Mouse (Mus musculus): ENCODE measurements around the gene Tnfaip8l2. TPM values are rescaled to one million over a fixed set of nuclear protein-coding genes. Genes with fewer than 3 reads are reported as not detected.
"Not testable (repeated sequence)": the region's sequence is repeated elsewhere in the genome, so short reads cannot be mapped to it uniquely, and the experiment has no call there.

Tnfaip8l2 gene
- polyA plus RNA-seq, 1 experiment from 2014 or later = 2.7 TPM

DNA sequence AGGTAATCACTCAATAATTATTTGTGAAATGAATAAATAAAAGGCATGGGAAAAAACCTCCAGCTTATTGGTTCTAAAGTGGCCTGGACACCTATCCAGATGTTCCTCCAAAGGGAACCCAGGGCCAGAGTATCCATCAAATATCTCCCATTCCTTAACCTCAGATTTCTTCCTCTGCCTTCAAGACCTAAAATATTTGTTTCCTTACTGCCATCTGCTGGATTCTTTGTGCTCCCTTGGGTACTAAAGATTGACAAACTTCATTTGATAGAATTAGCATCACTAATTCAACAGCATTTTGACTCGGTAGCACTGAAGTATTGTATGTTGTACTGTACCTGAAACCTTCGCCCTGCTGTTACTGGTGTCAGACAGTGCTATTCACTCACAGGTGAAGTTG lies 34.3 kb downstream of the Tnfaip8l2 start:
- Histone ChIP-seq H3K4me2 (replicated peaks) (no peak overlapping the region), H3K27me3 (ENCODE audit: control insufficient read depth, insufficient read depth, low read length) (no peaks in the 10 kb centered on the region), H3K9me3 (ENCODE audit: control insufficient read depth, low read length) (no peaks in the 10 kb centered on the region), H3K9ac (no peak overlapping the region), H3K36me3 (replicated peaks; ENCODE audit: control insufficient read depth, insufficient read depth) (0 out of 2 replicates have a peak, but pooled peaks cover 3% of the 10 kb centered on the region), H3K4me1 (replicated peaks; ENCODE audit: control insufficient read depth, insufficient read depth, low read length) (peaks cover 21% of the 10 kb centered on the region), H3K4me3 (replicated peaks; ENCODE audit: low read length) (no peak overlapping the region), H3K27ac (no peak overlapping the region)
- DNase-seq (ENCODE audit: low spot score) = no peak
- 68% methylated on average over 2 of the region's 2 CpGs for WGBS
- no peak for ATAC-seq (ENCODE audit: low FRiP score)

DNA sequence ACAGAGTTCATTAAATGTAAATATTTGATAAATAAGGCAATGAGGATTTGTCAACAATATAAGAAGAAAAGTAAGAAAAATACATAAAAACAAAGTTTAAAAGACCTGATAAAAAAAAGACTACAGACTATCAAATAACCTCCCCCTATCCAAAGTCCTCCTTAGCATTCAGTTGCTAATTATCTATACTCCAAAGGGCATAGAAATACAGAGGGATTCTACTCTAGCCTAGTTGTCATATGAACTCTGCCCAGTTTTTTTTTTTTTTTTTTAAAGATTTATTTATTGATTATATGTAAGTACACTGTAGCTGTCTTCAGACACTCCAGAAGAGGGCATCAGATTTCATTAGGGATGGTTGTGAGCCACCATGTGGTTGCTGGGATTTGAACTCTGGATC lies 34.9 kb downstream of the Tnfaip8l2 start:
- Histone ChIP-seq H3K4me3 (replicated peaks; ENCODE audit: low read length) (peak overlapping the region; percentile 83), H3K4me2 (replicated peaks) (peak overlapping the region; percentile 73), H3K4me1 (replicated peaks; ENCODE audit: control insufficient read depth, insufficient read depth, low read length) (peaks cover 16% of the 10 kb centered on the region), H3K9ac (0 out of 2 replicates have a peak overlapping the region, but pooled peaks have one; percentile 34)
- H3K9me3 ChIP-seq (ENCODE audit: control insufficient read depth, low read length); H3K27ac ChIP-seq; DNase-seq (ENCODE audit: low spot score); ATAC-seq (ENCODE audit: low FRiP score); H3K36me3 ChIP-seq (replicated peaks; ENCODE audit: control insufficient read depth, insufficient read depth); H3K27me3 ChIP-seq (ENCODE audit: control insufficient read depth, insufficient read depth, low read length): not testable (repeated sequence)

DNA sequence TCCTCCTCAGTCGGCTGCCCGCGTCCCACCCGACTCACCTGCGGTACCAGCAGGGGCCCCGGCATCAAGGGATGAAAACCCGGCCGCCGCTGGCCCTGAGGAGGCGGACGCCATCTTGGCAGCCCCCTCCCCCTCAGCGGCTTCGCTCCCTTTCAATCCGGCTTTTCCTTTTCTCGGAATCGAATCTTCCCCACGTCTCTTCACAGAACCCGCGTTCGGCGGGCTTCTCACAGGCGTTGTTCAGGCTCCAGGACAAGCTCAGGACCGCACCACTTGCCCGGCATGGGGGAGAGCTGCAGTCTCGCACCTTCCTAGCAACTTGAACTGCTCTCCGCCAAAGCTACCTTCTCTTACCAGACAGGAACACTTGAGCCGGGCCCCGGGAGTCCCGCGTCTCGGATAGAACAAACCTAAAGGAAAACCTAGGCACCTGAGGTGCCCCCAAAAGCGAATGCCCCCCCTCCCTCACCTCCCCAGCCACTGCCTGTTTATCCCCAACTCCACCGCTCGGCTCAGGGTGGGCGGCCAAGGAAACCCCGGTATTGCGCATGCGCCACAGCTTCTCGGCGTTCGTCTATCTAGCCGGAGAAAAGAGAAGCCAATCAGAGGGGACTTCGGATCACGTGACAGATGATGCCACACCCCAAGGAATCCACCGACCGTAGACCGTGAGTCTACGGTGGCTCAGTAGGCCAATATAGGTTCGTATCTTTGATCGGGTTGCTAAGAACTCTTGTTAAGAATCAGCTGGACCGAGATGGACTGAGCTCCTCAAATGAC lies 35.6 kb downstream of the Tnfaip8l2 start, which contains the start of gene Pip5k1a:
Gene Pip5k1a, minus strand, starts transcription at position 593 of the 780 bp plus-strand sequence.
- peak; percentile 92 for ATAC-seq (ENCODE audit: low FRiP score)
- Histone ChIP-seq H3K9ac (peak within 1 kb of the TSS; percentile 90), H3K27ac (peak within 1 kb of the TSS; percentile 84), H3K4me2 (replicated peaks) (peak within 1 kb of the TSS; percentile 73), H3K4me3 (replicated peaks; ENCODE audit: low read length) (peak within 1 kb of the TSS; percentile 83), H3K27me3 (ENCODE audit: control insufficient read depth, insufficient read depth, low read length) (no peaks in the 10 kb centered on the region), H3K4me1 (replicated peaks; ENCODE audit: control insufficient read depth, insufficient read depth, low read length) (peaks cover 12% of the 10 kb centered on the region), H3K9me3 (ENCODE audit: control insufficient read depth, low read length) (no peaks in the 10 kb centered on the region), H3K36me3 (replicated peaks; ENCODE audit: control insufficient read depth, insufficient read depth) (peaks cover 3% of the 10 kb centered on the region; the same call in 1 of the 2 replicates)
- DNase-seq (ENCODE audit: low spot score) = peak; percentile 99
- WGBS = under 1% methylated on average over 51 of the region's 51 CpGs

DNA sequence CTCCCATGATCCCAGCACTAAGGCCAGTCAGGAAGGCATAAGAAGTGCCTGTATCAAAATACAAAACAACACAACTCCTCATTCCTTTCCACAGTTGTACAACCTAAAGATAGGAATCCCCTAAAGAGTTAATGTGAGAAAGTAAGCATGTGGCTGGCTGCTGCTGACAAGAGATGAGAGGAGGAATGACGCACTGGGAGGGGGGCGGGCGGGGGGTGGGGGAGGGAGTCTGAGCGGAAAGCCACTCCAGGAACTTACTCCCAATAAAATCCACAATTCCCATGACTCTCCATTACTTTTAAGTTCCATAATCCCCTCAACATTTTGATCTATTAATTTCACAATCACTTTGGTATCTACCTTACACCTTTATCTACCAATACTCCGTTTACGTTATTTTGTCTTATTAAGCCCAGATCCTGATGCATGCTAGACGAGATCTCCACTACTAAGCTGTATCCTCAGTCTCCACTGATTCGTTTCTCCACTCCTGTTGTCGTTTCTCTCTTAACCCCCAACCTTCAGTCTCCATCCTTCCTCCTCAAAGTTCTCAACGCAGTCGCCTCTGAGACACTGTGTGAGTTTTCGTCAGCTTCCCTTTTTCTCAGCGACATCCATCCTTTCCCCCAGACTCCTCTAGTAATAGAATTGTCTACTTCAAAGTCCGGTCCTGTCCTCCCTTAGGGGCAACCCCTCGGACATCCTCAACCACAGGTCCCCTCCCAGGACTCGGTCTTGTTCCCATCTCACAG lies 36.4 kb downstream of the Tnfaip8l2 start:
- under 1% methylated on average over 16 of the region's 16 CpGs for WGBS
- Histone ChIP-seq H3K36me3 (replicated peaks; ENCODE audit: control insufficient read depth, insufficient read depth) (peaks cover 3% of the 10 kb centered on the region; the same call in 1 of the 2 replicates), H3K4me2 (replicated peaks) (peak overlapping the region; percentile 73), H3K9me3 (ENCODE audit: control insufficient read depth, low read length) (no peaks in the 10 kb centered on the region), H3K27ac (peak overlapping the region; percentile 84), H3K27me3 (ENCODE audit: control insufficient read depth, insufficient read depth, low read length) (no peaks in the 10 kb centered on the region), H3K4me3 (replicated peaks; ENCODE audit: low read length) (peak overlapping the region; percentile 83), H3K4me1 (replicated peaks; ENCODE audit: control insufficient read depth, insufficient read depth, low read length) (peaks cover 19% of the 10 kb centered on the region), H3K9ac (peak overlapping the region; percentile 90)
- ATAC-seq (ENCODE audit: low FRiP score) (no peak), DNase-seq (ENCODE audit: low spot score) (no peak)

DNA sequence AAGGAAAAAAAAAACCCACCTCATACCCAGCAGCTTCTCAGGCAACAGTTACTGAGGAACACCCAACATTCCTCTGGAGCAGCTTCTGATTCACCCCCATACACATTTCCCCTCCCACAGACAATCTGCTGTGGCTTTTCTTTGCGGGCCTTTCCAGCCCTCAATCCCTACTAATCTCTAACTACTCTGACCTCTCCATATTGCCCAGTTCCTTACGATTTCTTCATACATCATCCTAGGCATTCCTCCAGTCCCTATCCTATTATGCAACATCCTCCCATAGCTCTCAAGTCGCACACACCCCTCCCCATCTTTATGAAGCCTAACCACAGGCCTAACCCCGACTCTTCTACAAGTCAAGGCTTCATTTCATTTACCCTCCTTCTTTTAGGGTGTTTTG lies 37.0 kb downstream of the Tnfaip8l2 start:
- ATAC-seq (ENCODE audit: low FRiP score) (no peak), DNase-seq (ENCODE audit: low spot score) (no peak)
- peaks cover 3% of the 10 kb centered on the region; the same call in 1 of the 2 replicates for H3K36me3 ChIP-seq (replicated peaks; ENCODE audit: control insufficient read depth, insufficient read depth)
- no peaks in the 10 kb centered on the region for H3K9me3 ChIP-seq (ENCODE audit: control insufficient read depth, low read length)
- peaks cover 21% of the 10 kb centered on the region for H3K4me1 ChIP-seq (replicated peaks; ENCODE audit: control insufficient read depth, insufficient read depth, low read length)
- H3K4me3 ChIP-seq (replicated peaks; ENCODE audit: low read length) = peak overlapping the region; percentile 83
- no peaks in the 10 kb centered on the region for H3K27me3 ChIP-seq (ENCODE audit: control insufficient read depth, insufficient read depth, low read length)
- no peak overlapping the region for H3K27ac ChIP-seq
- H3K4me2 ChIP-seq (replicated peaks) = peak overlapping the region; percentile 73
- H3K9ac ChIP-seq = peak overlapping the region; percentile 90
- 68% methylated on average over 4 of the region's 4 CpGs for WGBS

DNA sequence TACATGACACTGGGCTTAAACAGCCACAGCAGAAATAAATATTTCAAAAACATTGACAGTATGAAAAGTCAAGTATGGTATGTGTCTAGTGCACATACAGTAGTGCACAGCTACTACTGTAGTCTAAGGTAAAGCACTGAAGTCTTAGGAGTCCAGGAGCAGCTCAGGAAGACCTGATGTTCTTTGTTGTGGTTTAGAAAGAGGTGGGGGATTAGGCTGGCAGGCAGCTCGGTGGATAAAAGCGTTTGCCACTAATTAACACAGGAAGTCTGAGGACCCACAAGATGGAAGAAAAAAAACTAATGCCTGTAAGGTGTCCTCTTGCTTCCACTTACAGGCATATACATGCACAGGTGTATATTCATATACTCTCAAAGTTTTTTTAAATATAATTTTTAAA lies 41.3 kb downstream of the Tnfaip8l2 start:
- H3K9me3 ChIP-seq (ENCODE audit: control insufficient read depth, low read length) = no peaks in the 10 kb centered on the region
- H3K4me1 ChIP-seq (replicated peaks; ENCODE audit: control insufficient read depth, insufficient read depth, low read length) = peaks cover 21% of the 10 kb centered on the region
- no peaks in the 10 kb centered on the region for H3K27me3 ChIP-seq (ENCODE audit: control insufficient read depth, insufficient read depth, low read length)
- DNase-seq (ENCODE audit: low spot score) = no peak
- 51% methylated on average over 2 of the region's 2 CpGs for WGBS
- peaks cover 17% of the 10 kb centered on the region for H3K36me3 ChIP-seq (replicated peaks; ENCODE audit: control insufficient read depth, insufficient read depth)
- H3K4me3 ChIP-seq (replicated peaks; ENCODE audit: low read length) = no peak overlapping the region
- H3K4me2 ChIP-seq (replicated peaks) = no peak overlapping the region
- no peak for ATAC-seq (ENCODE audit: low FRiP score)
- H3K9ac ChIP-seq = no peak overlapping the region
- H3K27ac ChIP-seq = no peak overlapping the region

Small RNA genes lying within 50 kb of the gene (microRNA-seq; reads per million reads assigned to microRNA genes)
- gene Mir8099-1 = not detected

Other genes with a start within 250 kb of the Tnfaip8l2 start
- 9.9 and 12.9 TPM in 2 replicates for gene Selenbp1, start 209.3 kb downstream of the Tnfaip8l2 start, polyA plus RNA-seq (2014; fragmentation: Nextera tagmentation; extraction: Ambion mirVana)
- gene Rfx5, start 188.3 kb downstream of the Tnfaip8l2 start, polyA plus RNA-seq (2014; fragmentation: Nextera tagmentation; extraction: Ambion mirVana) = 7.4 and 8.9 TPM in 2 replicates
- gene Pi4kb, start 167.6 kb downstream of the Tnfaip8l2 start, polyA plus RNA-seq (2014; fragmentation: Nextera tagmentation; extraction: Ambion mirVana) = 25.0 and 28.4 TPM in 2 replicates
- 19.6 and 21.2 TPM in 2 replicates for gene Zfp687, start 126.9 kb downstream of the Tnfaip8l2 start, polyA plus RNA-seq (2014; fragmentation: Nextera tagmentation; extraction: Ambion mirVana)
- 238 and 248 TPM in 2 replicates for gene Psmd4, start 99.7 kb downstream of the Tnfaip8l2 start, polyA plus RNA-seq (2014; fragmentation: Nextera tagmentation; extraction: Ambion mirVana)
- gene Pip5k1a, start 35.4 kb downstream of the Tnfaip8l2 start, polyA plus RNA-seq (2014; fragmentation: Nextera tagmentation; extraction: Ambion mirVana) = 9.9 and 12.7 TPM in 2 replicates
- 148 and 150 TPM in 2 replicates for gene Vps72, start 31.3 kb downstream of the Tnfaip8l2 start, polyA plus RNA-seq (2014; fragmentation: Nextera tagmentation; extraction: Ambion mirVana)
- 0.61 and 1.7 TPM in 2 replicates for gene Tmod4, start 17.9 kb downstream of the Tnfaip8l2 start, polyA plus RNA-seq (2014; fragmentation: Nextera tagmentation; extraction: Ambion mirVana)
- gene Scnm1, start 8.3 kb downstream of the Tnfaip8l2 start, polyA plus RNA-seq (2014; fragmentation: Nextera tagmentation; extraction: Ambion mirVana) = 71.4 and 82.4 TPM in 2 replicates
- 34.0 and 35.7 TPM in 2 replicates for gene Lysmd1, start 8.3 kb downstream of the Tnfaip8l2 start, polyA plus RNA-seq (2014; fragmentation: Nextera tagmentation; extraction: Ambion mirVana)
- gene Sema6c, start 18.1 kb upstream of the Tnfaip8l2 start, polyA plus RNA-seq (2014; fragmentation: Nextera tagmentation; extraction: Ambion mirVana) = 35.8 and 36.5 TPM in 2 replicates
- gene Gabpb2, start 75.6 kb upstream of the Tnfaip8l2 start, polyA plus RNA-seq (2014; fragmentation: Nextera tagmentation; extraction: Ambion mirVana) = 3.0 and 3.9 TPM in 2 replicates
- gene Cdc42se1, start 86.4 kb upstream of the Tnfaip8l2 start, polyA plus RNA-seq (2014; fragmentation: Nextera tagmentation; extraction: Ambion mirVana) = 65.0 and 70.1 TPM in 2 replicates
- 560 and 570 TPM in 2 replicates for gene Mllt11, start 89.8 kb upstream of the Tnfaip8l2 start, polyA plus RNA-seq (2014; fragmentation: Nextera tagmentation; extraction: Ambion mirVana)
- 0.16 TPM in 1 of 2 replicates, not detected in the other for gene Gm128, start 99.2 kb upstream of the Tnfaip8l2 start, polyA plus RNA-seq (2014; fragmentation: Nextera tagmentation; extraction: Ambion mirVana)
- 0.27 TPM in 1 of 2 replicates, not detected in the other for gene Bnipl, start 108.8 kb upstream of the Tnfaip8l2 start, polyA plus RNA-seq (2014; fragmentation: Nextera tagmentation; extraction: Ambion mirVana)
- 37.8 and 38.9 TPM in 2 replicates for gene Mindy1, start 139.0 kb upstream of the Tnfaip8l2 start, polyA plus RNA-seq (2014; fragmentation: Nextera tagmentation; extraction: Ambion mirVana)
- gene Prune1, start 139.7 kb upstream of the Tnfaip8l2 start, polyA plus RNA-seq (2014; fragmentation: Nextera tagmentation; extraction: Ambion mirVana) = 63.8 and 66.0 TPM in 2 replicates
- gene Anxa9, start 164.8 kb upstream of the Tnfaip8l2 start, polyA plus RNA-seq (2014; fragmentation: Nextera tagmentation; extraction: Ambion mirVana) = 0.24 and 0.52 TPM in 2 replicates
- 81.8 and 88.3 TPM in 2 replicates for gene Cers2, start 172.4 kb upstream of the Tnfaip8l2 start, polyA plus RNA-seq (2014; fragmentation: Nextera tagmentation; extraction: Ambion mirVana)
- 47.6 and 54.2 TPM in 2 replicates for gene Setdb1, start 214.8 kb upstream of the Tnfaip8l2 start, polyA plus RNA-seq (2014; fragmentation: Nextera tagmentation; extraction: Ambion mirVana)